Comparison of ENCODE assay signal across 12 mouse cellular contexts in genomic region chr4:57764392-57764791, GRCm38 (mm10). TPM values are rescaled to one million over a fixed set of nuclear protein-coding genes. Genes with fewer than 3 reads are reported as not detected.
DNase-seq lines count a peak whose midpoint lies in the region; ATAC-seq and TF ChIP-seq lines count a peak whose summit lies in the region.
"Had no signal": no experiment of that assay in that cellular context is flagged by ENCODE, and none has a peak within 500 bp of the region (broad histone marks: within the 10 kb centered on the region; RNA-seq: fewer than 3 reads in every experiment).

No protein-coding gene starts in this region.

- H3K4me1 ChIP-seq in liver, adult 2 months (ENCODE audit: control insufficient read depth, insufficient read depth, low read length): peaks cover 2% of the 10 kb centered on the region; the same call in 1 of the 2 replicates
- H3K4me1 ChIP-seq in liver, embryonic 12.5 days: no peaks in the 10 kb centered on the region
- H3K4me1 ChIP-seq in heart, embryonic 15.5 days (replicated peaks): peaks cover 49% of the 10 kb centered on the region
- H3K4me1 ChIP-seq in limb, embryonic 14.5 days (ENCODE audit: control insufficient read depth, insufficient read depth, low read length): peaks cover 19% of the 10 kb centered on the region
- no peaks in the 10 kb centered on the region for H3K4me1 ChIP-seq in forebrain, embryonic 13.5 days

- ATAC-seq in liver, embryonic 12.5 days: no peak
- peak; percentile 54; the same call in 1 of the 2 replicates for ATAC-seq in heart, embryonic 15.5 days (replicated peaks; ENCODE audit: insufficient number of reproducible peaks, insufficient read depth, low FRiP score, low read depth)
- ATAC-seq in limb, embryonic 14.5 days (ENCODE audit: low FRiP score, low read depth): peak; percentile 81
- no peak for ATAC-seq in forebrain, embryonic 13.5 days

- peak overlapping the region; percentile 48; the same call in 1 of the 2 replicates for H3K27ac ChIP-seq in liver, adult 2 months (replicated peaks; ENCODE audit: insufficient read depth, low read depth, low read length)
- H3K27ac ChIP-seq in liver, embryonic 12.5 days: no peak overlapping the region
- peak overlapping the region; percentile 87 for H3K27ac ChIP-seq in heart, embryonic 15.5 days
- no peak overlapping the region for H3K27ac ChIP-seq in limb, embryonic 14.5 days (replicated peaks; ENCODE audit: low read depth, low read length)
- H3K27ac ChIP-seq in forebrain, embryonic 13.5 days: no peak overlapping the region
- H3K27ac ChIP-seq: neural tube, embryonic 12.5 days had no signal

- no peak overlapping the region for H3K4me3 ChIP-seq in liver, adult 2 months (ENCODE audit: insufficient read depth, low read depth, low read length)
- H3K4me3 ChIP-seq in liver, embryonic 12.5 days: no peak overlapping the region
- H3K4me3 ChIP-seq in heart, embryonic 15.5 days: no peak overlapping the region
- H3K4me3 ChIP-seq in limb, embryonic 14.5 days (replicated peaks; ENCODE audit: low read length): no peak overlapping the region
- no peak overlapping the region for H3K4me3 ChIP-seq in forebrain, embryonic 13.5 days
- H3K4me3 ChIP-seq: neural tube, embryonic 12.5 days had no signal

- WGBS in liver, adult 2 months: 23% methylated on average over 1 of the region's 1 CpGs
- WGBS in liver, embryonic 12.5 days (ENCODE audit: insufficient replicate concordance): 78% methylated on average over 1 of the region's 1 CpGs
- 10% methylated on average over 1 of the region's 1 CpGs for WGBS in heart, embryonic 15.5 days
- 21% methylated on average over 1 of the region's 1 CpGs for WGBS in limb, embryonic 14.5 days
- WGBS in forebrain, embryonic 13.5 days: 79% methylated on average over 1 of the region's 1 CpGs

- no peak overlapping the region for H3K4me2 ChIP-seq in liver, embryonic 12.5 days
- H3K4me2 ChIP-seq in heart, embryonic 15.5 days: peak overlapping the region; percentile 14; the same call in 1 of the 2 replicates
- H3K4me2 ChIP-seq in limb, embryonic 14.5 days (replicated peaks; ENCODE audit: low read depth, low read length, severe bottlenecking): no peak overlapping the region
- no peak overlapping the region for H3K4me2 ChIP-seq in forebrain, embryonic 13.5 days
- H3K4me2 ChIP-seq: neural tube, embryonic 12.5 days had no signal

- no peaks in the 10 kb centered on the region for H3K9me3 ChIP-seq in liver, embryonic 12.5 days (replicated peaks)
- no peaks in the 10 kb centered on the region for H3K9me3 ChIP-seq in heart, embryonic 15.5 days (replicated peaks)
- H3K9me3 ChIP-seq in limb, embryonic 14.5 days (ENCODE audit: control insufficient read depth, low read length): no peaks in the 10 kb centered on the region
- no peaks in the 10 kb centered on the region for H3K9me3 ChIP-seq in forebrain, embryonic 13.5 days (replicated peaks)
- H3K9me3 ChIP-seq: neural tube, embryonic 12.5 days had no signal

- no peak for TF ChIP-seq CTCF in liver, adult 2 months (IDR thresholded peaks at IDR 0.05; ENCODE audit: low read depth, low read length)

- H3K36me3 ChIP-seq in liver, adult 2 months (ENCODE audit: control insufficient read depth, insufficient read depth, low read length): no peaks in the 10 kb centered on the region
- H3K36me3 ChIP-seq in liver, embryonic 12.5 days: no peaks in the 10 kb centered on the region
- no peaks in the 10 kb centered on the region for H3K36me3 ChIP-seq in heart, embryonic 15.5 days
- H3K36me3 ChIP-seq in limb, embryonic 14.5 days (ENCODE audit: control insufficient read depth, insufficient read depth, low read length): peaks cover 2% of the 10 kb centered on the region; the same call in 1 of the 2 replicates
- H3K36me3 ChIP-seq in forebrain, embryonic 13.5 days (ENCODE audit: poor library complexity, severe bottlenecking): no peaks in the 10 kb centered on the region
- H3K36me3 ChIP-seq: neural tube, embryonic 12.5 days had no signal

- no peaks in the 10 kb centered on the region for H3K79me2 ChIP-seq in liver, adult 2 months (ENCODE audit: control insufficient read depth, insufficient read depth, low read length)

- H3K27me3 ChIP-seq in liver, adult 2 months (ENCODE audit: control insufficient read depth, insufficient read depth, low read length): no peaks in the 10 kb centered on the region
- no peaks in the 10 kb centered on the region for H3K27me3 ChIP-seq in liver, embryonic 12.5 days (replicated peaks)
- H3K27me3 ChIP-seq in heart, embryonic 15.5 days: no peaks in the 10 kb centered on the region
- H3K27me3 ChIP-seq in limb, embryonic 14.5 days (ENCODE audit: control insufficient read depth, insufficient read depth, low read length): no peaks in the 10 kb centered on the region
- H3K27me3 ChIP-seq in forebrain, embryonic 13.5 days: no peaks in the 10 kb centered on the region
- H3K27me3 ChIP-seq: neural tube, embryonic 12.5 days had no signal

- H3K9ac ChIP-seq in liver, adult 2 months (ENCODE audit: low read depth, low read length): no peak overlapping the region
- H3K9ac ChIP-seq in liver, embryonic 12.5 days: no peak overlapping the region
- no peak overlapping the region for H3K9ac ChIP-seq in heart, embryonic 15.5 days
- H3K9ac ChIP-seq in limb, embryonic 14.5 days (ENCODE audit: low read depth, low read length, severe bottlenecking): no peak overlapping the region
- no peak overlapping the region for H3K9ac ChIP-seq in forebrain, embryonic 13.5 days
- H3K9ac ChIP-seq: neural tube, embryonic 12.5 days had no signal

- no peak for TF ChIP-seq POLR2A in liver, adult 2 months (IDR thresholded peaks at IDR 0.05; ENCODE audit: extremely low read depth, insufficient read depth, low read length)
- no peak for TF ChIP-seq POLR2A in limb, embryonic 14.5 days (IDR thresholded peaks at IDR 0.05; ENCODE audit: borderline replicate concordance, extremely low read depth, insufficient read depth, insufficient read length)

- peak; percentile 35 for DNase-seq in embryo, embryonic 11 days
- DNase-seq in embryo, embryonic 10.5 days (ENCODE audit: low spot score): no peak
- peak; percentile 17 for DNase-seq in liver, adult 2 months (ENCODE audit: extremely low read depth, low read depth, low spot score)
- DNase-seq in limb, embryonic 14.5 days (ENCODE audit: low spot score): peak; percentile 90
- DNase-seq in cerebellum, postnatal 14 days: no peak
- DNase-seq: B cell, adult 2 months; liver had no signal

RNA-seq across cellular contexts. Expression of gene Akap2, which starts 46.9 kb away (rescaled TPM):
- 6.5 and 7.5 TPM in 2 replicates for total RNA-seq in liver, adult 2 months (2014; rRNA removed)
- polyA plus RNA-seq in liver, adult 2 months (2012; rRNA removed): 4.2 and 6.3 TPM in 2 replicates
- 1.7 and 2.5 TPM in 2 replicates for polyA plus RNA-seq in liver, embryonic 12.5 days (2016; fragmentation: Nextera tagmentation; extraction: Ambion mirVana)
- 40.0 and 48.5 TPM in 2 replicates for polyA plus RNA-seq in heart, embryonic 15.5 days (2015; fragmentation: Nextera tagmentation; extraction: Ambion mirVana)
- 27.6 and 33.2 TPM in 2 replicates for polyA plus RNA-seq in limb, embryonic 14.5 days (2012; rRNA removed)
- 23.6 and 31.1 TPM in 2 replicates for polyA plus RNA-seq in limb, embryonic 14.5 days (2014; fragmentation: Nextera tagmentation; extraction: Ambion mirVana)
- 7.9 and 8.2 TPM in 2 replicates for polyA plus RNA-seq in forebrain, embryonic 13.5 days (2015; fragmentation: Nextera tagmentation; extraction: Ambion mirVana)
- total RNA-seq: granulocyte monocyte progenitor cell, adult 5-6 weeks had no signal

Comparison
In these comparisons a context has a peak if more than half of its experiments do, and no peak if none do; other contexts are left out.
1. DNase-seq: peak in embryo, embryonic 11 days (single experiment), liver, adult 2 months (single experiment) and limb, embryonic 14.5 days (single experiment); none in embryo, embryonic 10.5 days (single experiment) and cerebellum, postnatal 14 days (0 of 2).
2. H3K27ac ChIP-seq: peak in liver, adult 2 months (single experiment) and heart, embryonic 15.5 days (single experiment); none in liver, embryonic 12.5 days (single experiment), limb, embryonic 14.5 days (single experiment) and forebrain, embryonic 13.5 days (single experiment).
3. ATAC-seq: peak in heart, embryonic 15.5 days (single experiment) and limb, embryonic 14.5 days (single experiment); none in liver, embryonic 12.5 days (single experiment) and forebrain, embryonic 13.5 days (single experiment).